Mouse (Mus musculus): ENCODE data around the gene Erc1. TPM values are rescaled to one million over a fixed set of nuclear protein-coding genes. Genes with fewer than 3 reads are reported as not detected.
A peak's percentile ranks its signal among the peaks of the same experiment; 100 is the strongest.

Gene Erc1
- total RNA-seq, 2 experiments from 2014 or later, result 43.5 to 45.8 TPM

- no peak for DNase-seq (ENCODE audit: low spot score in 2 of 2)
Observed at GRCm38 (mm10) chr6:119595440-119595839, 252.5 kb downstream of the Erc1 start.

GRCm38 (mm10) chr6:119590872-119591271, 257.1 kb downstream of the Erc1 start:
- no peak for DNase-seq (ENCODE audit: low spot score in 2 of 2)

- DNase-seq (ENCODE audit: low spot score in 2 of 2), result no peak
Observed at GRCm38 (mm10) chr6:119587897-119588296, 260.1 kb downstream of the Erc1 start.

- DNase-seq (ENCODE audit: low spot score in 2 of 2), result no peak
Observed at GRCm38 (mm10) chr6:119587454-119587853, 260.5 kb downstream of the Erc1 start.

- DNase-seq (ENCODE audit: low spot score in 2 of 2), result peak; percentile 18 to 25
Observed at GRCm38 (mm10) chr6:119585652-119586375, 262.2 kb downstream of the Erc1 start.

GRCm38 (mm10) chr6:119584061-119584460, 263.9 kb downstream of the Erc1 start:
- no peak for DNase-seq (ENCODE audit: low spot score in 2 of 2)

- no peak for DNase-seq (ENCODE audit: low spot score in 2 of 2)
Observed at GRCm38 (mm10) chr6:119583165-119583564, 264.8 kb downstream of the Erc1 start.

GRCm38 (mm10) chr6:119576706-119577105, 271.3 kb downstream of the Erc1 start:
- DNase-seq (ENCODE audit: low spot score in 2 of 2), result no peak

- no peak for DNase-seq (ENCODE audit: low spot score in 2 of 2)
Observed at GRCm38 (mm10) chr6:119575331-119575730, 272.6 kb downstream of the Erc1 start.

- no peak for DNase-seq (ENCODE audit: low spot score in 2 of 2)
Observed at GRCm38 (mm10) chr6:119572296-119572695, 275.7 kb downstream of the Erc1 start.

GRCm38 (mm10) chr6:119570797-119571196, 277.2 kb downstream of the Erc1 start:
- no peak for DNase-seq (ENCODE audit: low spot score in 2 of 2)

- no peak for DNase-seq (ENCODE audit: low spot score in 2 of 2)
Observed at GRCm38 (mm10) chr6:119568339-119568738, 279.6 kb downstream of the Erc1 start.

GRCm38 (mm10) chr6:119565451-119566379, 282.3 kb downstream of the Erc1 start:
- DNase-seq (ENCODE audit: low spot score in 2 of 2), result no peak

- DNase-seq (ENCODE audit: low spot score in 2 of 2), result no peak
Observed at GRCm38 (mm10) chr6:119562558-119562957, 285.4 kb downstream of the Erc1 start.

- no peak for DNase-seq (ENCODE audit: low spot score in 2 of 2)
Observed at GRCm38 (mm10) chr6:119558855-119559254, 289.1 kb downstream of the Erc1 start.

GRCm38 (mm10) chr6:119554439-119554838, 293.5 kb downstream of the Erc1 start:
- DNase-seq (ENCODE audit: low spot score in 2 of 2), result no peak

- DNase-seq (ENCODE audit: low spot score in 2 of 2), result peak in 1 of 2 experiments; percentile 6
Observed at GRCm38 (mm10) chr6:119544518-119544864, 303.5 kb downstream of the Erc1 start.

GRCm38 (mm10) chr6:119543803-119544517, 304.0 kb downstream of the Erc1 start, which contains the start of gene Wnt5b:
Gene Wnt5b (minus strand): TSS chr6:119544347.
- DNase-seq (ENCODE audit: low spot score in 2 of 2), result no peak

- no peak for DNase-seq (ENCODE audit: low spot score in 2 of 2)
Observed at GRCm38 (mm10) chr6:119543456-119543802, 304.5 kb downstream of the Erc1 start.

- no peak for DNase-seq (ENCODE audit: low spot score in 2 of 2)
Observed at GRCm38 (mm10) chr6:119535867-119536266, 312.1 kb downstream of the Erc1 start.

GRCm38 (mm10) chr6:119533170-119533709, 314.7 kb downstream of the Erc1 start:
- no peak for DNase-seq (ENCODE audit: low spot score in 2 of 2)
